Mouse (Mus musculus) gastrocnemius, postnatal 14 days (tissue): ENCODE results near the gene Trmt112. TPM values are rescaled to one million over a fixed set of nuclear protein-coding genes. Genes with fewer than 3 reads are reported as not detected.

Source experiments
- DNase-seq: peaks from one replicate; pipeline ENCODE4 v3.0.0; 2021; ENCODE audit warnings: mixed read lengths
- intact Hi-C: fragments of 180-260 bp; cut with DNase I; formaldehyde crosslinking; loops from one replicate; pipeline ENCODE4 v1.15.1; 2025; ENCODE audit warnings: low total_unique reads
- microRNA-seq, 2 experiments: library from miRNA; unstranded; fragments of <30 nt; microRNA quantifications; one replicate each; pipeline ENCODE4 v1.2.0; 2021
- total RNA-seq, 2 experiments: library from RNA; stranded (reverse); gene quantifications; 2 replicates each; pipeline ENCODE4 v1.2.3; 2021

The Trmt112 gene
- total RNA-seq, 2 experiments from 2014 or later, result 34.6 to 38.9 TPM

- DNase-seq, result peak; percentile 94
- intact Hi-C loops, result no loop called here
Measured at GRCm38 (mm10) chr19:6941372-6942248, 32.1 kb downstream of the Trmt112 start, which contains the start of gene Bad. TSS of gene Bad (plus strand) at chr19:6941861.

DNA sequence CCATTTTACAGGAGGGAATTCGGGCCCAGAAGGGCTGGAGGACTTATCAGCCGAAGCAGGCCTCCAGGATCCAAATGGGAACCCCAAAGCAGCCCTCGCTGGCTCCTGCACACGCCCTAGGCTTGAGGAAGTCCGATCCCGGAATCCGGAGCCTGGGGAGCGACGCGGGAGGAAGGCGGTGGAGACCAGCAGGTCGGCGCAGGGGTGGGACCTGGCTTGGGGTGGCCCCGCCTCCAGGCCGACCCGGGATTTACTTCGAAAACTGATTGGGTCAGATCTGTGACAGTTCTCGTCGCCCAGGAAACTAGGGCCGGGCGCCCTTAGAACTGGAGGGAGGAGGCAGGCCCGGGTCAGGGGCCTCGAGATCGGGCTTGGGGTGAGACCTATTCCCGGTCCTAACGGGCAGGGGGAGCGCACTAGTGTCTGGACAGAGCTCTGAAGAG, 32.8 kb downstream of the Trmt112 start, which contains the start of gene Gpr137:
TSS of gene Gpr137 (minus strand) at position 232 of the 443 bp plus-strand sequence.
- peak; percentile 97 for DNase-seq
- intact Hi-C loops, result no loop called here

DNA sequence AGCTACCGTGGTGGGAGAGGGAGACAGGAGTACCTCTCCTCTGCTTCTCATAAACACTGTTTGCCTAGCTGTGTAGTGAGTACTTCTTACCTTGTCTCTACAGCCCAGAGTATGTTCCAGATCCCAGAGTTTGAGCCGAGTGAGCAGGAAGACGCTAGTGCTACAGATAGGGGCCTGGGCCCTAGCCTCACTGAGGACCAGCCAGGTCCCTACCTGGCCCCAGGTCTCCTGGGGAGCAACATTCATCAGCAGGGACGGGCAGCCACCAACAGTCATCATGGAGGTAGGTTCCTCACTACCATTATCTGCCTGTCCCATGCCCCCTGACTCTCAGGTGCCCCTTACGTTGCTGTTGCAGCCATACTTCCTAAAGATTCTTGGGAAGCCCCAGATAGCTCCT, 33.3 kb downstream of the Trmt112 start:
- DNase-seq, result no peak
- intact Hi-C loops, result no loop called here

GRCm38 (mm10) chr19:6943709-6944108, 34.2 kb downstream of the Trmt112 start:
- DNase-seq, result no peak
- intact Hi-C loops, result no loop called here

DNA sequence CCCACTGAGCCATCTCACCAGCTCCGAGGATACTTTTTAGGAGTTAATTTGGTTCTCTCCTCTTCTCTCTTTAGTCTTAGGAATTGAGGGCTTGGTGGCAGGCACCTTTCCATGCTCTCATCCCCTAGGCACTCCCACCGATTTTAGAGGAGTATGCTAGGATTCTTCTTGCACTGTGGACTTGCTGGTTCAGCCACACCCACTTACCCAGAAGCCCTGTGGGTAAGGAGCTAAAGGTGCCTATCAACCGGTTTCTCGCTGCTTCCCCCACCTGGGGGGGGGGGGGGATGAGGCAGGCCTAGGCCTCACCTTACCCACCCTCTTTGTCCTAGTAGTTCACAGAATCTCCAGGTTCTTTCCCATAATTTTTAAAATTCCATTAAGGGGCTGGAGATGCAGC, 38.2 kb downstream of the Trmt112 start:
- intact Hi-C loops, result no loop called here
- no peak for DNase-seq

- intact Hi-C loops, result no loop called here
Measured at GRCm38 (mm10) chr19:6948186-6948585, 38.7 kb downstream of the Trmt112 start.

DNA sequence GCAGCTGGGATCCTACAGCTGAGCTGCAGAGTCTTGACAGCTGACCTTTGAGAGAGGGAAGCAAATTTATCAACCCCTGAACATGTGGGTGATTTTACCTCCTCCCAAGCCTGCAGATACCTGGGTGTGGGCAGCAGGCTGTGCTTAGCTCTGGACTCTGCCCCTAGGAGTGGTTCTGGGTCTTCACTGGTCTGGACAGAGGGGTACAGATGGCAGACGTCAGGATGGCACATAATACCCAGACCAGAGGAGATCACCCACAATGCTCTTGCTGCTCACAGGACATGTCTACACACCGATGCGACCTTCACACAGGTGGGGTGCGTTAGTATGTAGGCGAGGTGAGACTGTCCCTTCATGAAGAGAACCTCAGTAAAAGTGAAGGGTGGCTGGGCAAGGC, 40.0 kb downstream of the Trmt112 start:
- intact Hi-C loops, result no loop called here
- DNase-seq, result no peak

More at GRCm38 (mm10) chr19:6948186-6948585, 38.7 kb downstream of the Trmt112 start:
- no peak for DNase-seq

GRCm38 (mm10) chr19:6949951-6950350, 40.5 kb downstream of the Trmt112 start:
- DNase-seq, result no peak

GRCm38 (mm10) chr19:6950613-6951153, 41.2 kb downstream of the Trmt112 start:
- intact Hi-C loops, result no loop called here
- DNase-seq, result no peak

More at GRCm38 (mm10) chr19:6949951-6950350, 40.5 kb downstream of the Trmt112 start:
- intact Hi-C loops, result no loop called here

DNA sequence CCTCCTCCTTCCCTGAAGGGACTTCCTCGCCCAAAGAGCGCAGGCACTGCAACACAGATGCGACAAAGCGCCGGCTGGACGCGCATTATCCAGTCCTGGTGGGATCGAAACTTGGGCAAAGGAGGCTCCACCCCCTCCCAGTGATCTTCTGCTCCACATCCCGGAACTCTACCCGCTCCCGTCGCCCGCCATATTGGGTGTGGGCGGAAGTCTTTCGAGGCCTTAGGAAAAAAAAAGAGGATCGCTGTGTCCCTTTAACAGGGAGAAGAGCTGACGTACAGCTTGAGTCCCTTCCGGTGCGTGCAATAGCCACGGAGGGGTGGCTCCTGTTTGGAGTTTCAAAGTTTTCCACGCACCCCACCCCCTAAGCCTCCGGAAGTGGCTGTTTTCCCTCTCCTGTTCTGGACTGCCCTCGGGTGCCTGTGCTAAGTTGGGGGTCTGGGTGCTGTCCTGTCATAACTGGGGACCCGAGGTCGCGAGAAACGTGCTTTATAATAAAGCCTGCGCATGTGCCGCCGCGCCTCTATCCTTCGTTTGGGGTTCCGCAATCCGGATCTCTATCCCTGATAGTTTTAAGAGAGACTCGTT, 42.0 kb downstream of the Trmt112 start:
- intact Hi-C loops, result no loop called here
- DNase-seq, result peak; percentile 93

GRCm38 (mm10) chr19:6951994-6952711, 42.7 kb downstream of the Trmt112 start:
- intact Hi-C loops, result no loop called here
- peak; percentile 89 for DNase-seq

DNA sequence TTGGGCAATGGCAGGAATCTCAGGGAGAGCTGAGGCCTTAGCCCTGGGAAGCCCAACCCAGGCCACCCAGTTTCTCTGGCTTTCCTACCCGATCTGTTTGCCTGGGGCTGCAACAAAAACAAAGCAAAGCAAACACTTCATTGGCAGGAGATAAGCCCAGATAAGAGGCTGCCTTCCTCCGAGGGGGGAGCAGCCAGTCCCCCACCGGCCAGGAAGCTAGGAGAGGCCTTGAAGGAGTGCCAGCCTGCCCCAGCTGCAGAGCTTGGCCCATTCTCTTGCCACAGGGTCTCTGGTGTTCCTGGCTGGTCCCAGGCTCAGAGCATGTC, 43.2 kb downstream of the Trmt112 start:
- intact Hi-C loops, result no loop called here
- DNase-seq, result no peak

GRCm38 (mm10) chr19:6954046-6954445, 44.5 kb downstream of the Trmt112 start:
- DNase-seq, result peak; percentile 52
- intact Hi-C loops, result no loop called here

DNA sequence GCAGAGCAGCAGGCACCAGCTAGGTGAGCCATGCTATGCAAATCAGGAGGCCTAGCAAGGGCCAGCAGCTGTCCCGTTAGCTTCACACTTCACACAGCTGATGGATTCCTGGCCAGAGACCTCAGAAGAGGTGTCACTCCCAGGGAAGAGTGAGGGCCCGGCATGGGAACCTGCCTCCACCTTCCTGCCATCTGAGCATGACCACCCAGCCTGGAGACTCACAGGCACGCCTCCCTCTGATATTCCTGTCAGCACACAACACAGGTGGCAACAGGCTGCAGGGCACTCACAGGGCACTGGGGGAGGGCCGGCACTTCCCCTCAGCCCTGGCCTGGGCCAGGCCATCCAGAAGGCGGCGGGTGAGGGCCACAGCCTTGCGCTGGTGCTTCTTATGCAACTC, 45.9 kb downstream of the Trmt112 start:
- intact Hi-C loops, result no loop called here

GRCm38 (mm10) chr19:6956461-6956860, 47.0 kb downstream of the Trmt112 start:
- intact Hi-C loops, result no loop called here
- no peak for DNase-seq

More for the DNA sequence above, 45.9 kb downstream of the Trmt112 start:
- DNase-seq, result no peak

Small RNA genes within 50 kb of the gene (microRNA-seq; reads per million reads assigned to microRNA genes)
- gene Mir6990, result 1.3 to 3.0 reads per million in 2 experiments

Other genes with a start within 250 kb of the Trmt112 start
- 1 to 10 TPM; 7.7 to 8.5 TPM for gene Rps6ka4, start 69.1 kb upstream of the Trmt112 start, total RNA-seq
- gene Ccdc88b, start 51.5 kb upstream of the Trmt112 start, total RNA-seq, result under 1 TPM; 0.40 to 0.84 TPM
- gene Prdx5, start 408 bp downstream of the Trmt112 start, total RNA-seq, result 100 to 1,000 TPM; 159 to 187 TPM
- 10 to 100 TPM; 47.7 to 52.0 TPM for gene Esrra, start 12.1 kb downstream of the Trmt112 start, total RNA-seq
- gene Catsperz, start 15.7 kb downstream of the Trmt112 start, total RNA-seq, result not detected
- not detected for gene Kcnk4, start 24.8 kb downstream of the Trmt112 start, total RNA-seq
- gene Bad, start 32.2 kb downstream of the Trmt112 start, total RNA-seq, result 10 to 100 TPM; 14.2 to 14.6 TPM
- gene Gpr137, start 32.8 kb downstream of the Trmt112 start, total RNA-seq, result 1 to 10 TPM; 8.9 to 9.9 TPM
- 100 to 1,000 TPM; 139 to 184 TPM for gene Ppp1r14b, start 65.3 kb downstream of the Trmt112 start, total RNA-seq
- gene Plcb3, start 66.8 kb downstream of the Trmt112 start, total RNA-seq, result 10 to 100 TPM; 10.9 to 11.6 TPM
- 10 to 100 TPM; 13.0 to 13.7 TPM for gene Fkbp2, start 70.8 kb downstream of the Trmt112 start, total RNA-seq
- 100 to 1,000 TPM in 1 of 2 experiments, 10 to 100 TPM in 1; 90.8 to 118 TPM for gene Vegfb, start 78.0 kb downstream of the Trmt112 start, total RNA-seq
- gene Dnajc4, start 82.9 kb downstream of the Trmt112 start, total RNA-seq, result 10 to 100 TPM; 30.7 to 32.4 TPM
- 10 to 100 TPM; 15.7 to 18.9 TPM for gene Nudt22, start 86.4 kb downstream of the Trmt112 start, total RNA-seq
- 10 to 100 TPM; 19.7 to 20.1 TPM for gene Trpt1, start 86.4 kb downstream of the Trmt112 start, total RNA-seq
- gene Fermt3, start 109.8 kb downstream of the Trmt112 start, total RNA-seq, result 1 to 10 TPM; 2.0 to 2.2 TPM
- 10 to 100 TPM; 80.3 to 92.4 TPM for gene Stip1, start 130.3 kb downstream of the Trmt112 start, total RNA-seq
- 100 to 1,000 TPM; 187 to 192 TPM for gene Macrod1, start 147.1 kb downstream of the Trmt112 start, total RNA-seq
- gene Flrt1, start 196.0 kb downstream of the Trmt112 start, total RNA-seq, result under 1 TPM; 0.27 to 0.51 TPM